Mouse (Mus musculus) urinary bladder, postnatal 36 days (tissue): ENCODE measurements at regions not wholly inside any gene's neighbourhood (a gene's known extent, or its start where the extent isn't known, plus 50 kb on each side); places are given as distances from the start of the nearest gene placed in this dataset.

Source experiments
- DNase-seq, 2 experiments: peaks; one replicate each; pipeline ENCODE4 v3.0.0; 2022; ENCODE audit warnings: low spot score in 2 of 2, mixed read lengths in 1 of 2

- DNase-seq, result no peak
These were observed 377.7 kb downstream of the Sox2 start for GRCm38 (mm10) chr3:35027898-35028297.

GRCm38 (mm10) chr3:35029924-35030323 is 379.7 kb downstream of the Sox2 start:
- DNase-seq, result no peak

GRCm38 (mm10) chr3:35033587-35033986 is 383.4 kb downstream of the Sox2 start:
- DNase-seq, result no peak

- DNase-seq, result no peak
These were observed 385.0 kb downstream of the Sox2 start for GRCm38 (mm10) chr3:35035234-35035633.

- DNase-seq, result no peak
These were observed 393.5 kb downstream of the Sox2 start for GRCm38 (mm10) chr3:35043705-35044104.

GRCm38 (mm10) chr3:35059438-35059837 is 409.2 kb downstream of the Sox2 start:
- no peak for DNase-seq

- no peak for DNase-seq
These were observed 409.8 kb downstream of the Sox2 start for GRCm38 (mm10) chr3:35060042-35060441.

- peak; percentile 28 to 62 for DNase-seq
These were observed 416.6 kb downstream of the Sox2 start for GRCm38 (mm10) chr3:35066824-35067223.

GRCm38 (mm10) chr3:35068586-35068985 is 418.4 kb downstream of the Sox2 start:
- peak in 1 of 2 experiments; percentile 22 for DNase-seq

- DNase-seq, result no peak
These were observed 420.8 kb downstream of the Sox2 start for GRCm38 (mm10) chr3:35071046-35071445.

GRCm38 (mm10) chr3:35079887-35080286 is 429.7 kb downstream of the Sox2 start:
- DNase-seq, result no peak

GRCm38 (mm10) chr3:35084091-35084867 is 434.1 kb downstream of the Sox2 start:
- no peak for DNase-seq

GRCm38 (mm10) chr3:35088241-35089080 is 438.3 kb downstream of the Sox2 start:
- DNase-seq, result no peak

GRCm38 (mm10) chr3:35090496-35091133 is 440.4 kb downstream of the Sox2 start:
- no peak for DNase-seq

- no peak for DNase-seq
These were observed 442.8 kb downstream of the Sox2 start for GRCm38 (mm10) chr3:35093001-35093400.

GRCm38 (mm10) chr3:35095221-35095620 is 445.0 kb downstream of the Sox2 start:
- no peak for DNase-seq

- no peak for DNase-seq
These were observed 446.2 kb downstream of the Sox2 start for GRCm38 (mm10) chr3:35096381-35096780.

- DNase-seq, result no peak
These were observed 447.6 kb downstream of the Sox2 start for GRCm38 (mm10) chr3:35097766-35098165.

- DNase-seq, result no peak
These were observed 449.0 kb downstream of the Sox2 start for GRCm38 (mm10) chr3:35099226-35099625.

- no peak for DNase-seq
These were observed 449.7 kb downstream of the Sox2 start for GRCm38 (mm10) chr3:35099876-35100420.

- no peak for DNase-seq
These were observed 451.1 kb downstream of the Sox2 start for GRCm38 (mm10) chr3:35101286-35101685.

- no peak for DNase-seq
These were observed 451.7 kb downstream of the Sox2 start for GRCm38 (mm10) chr3:35101951-35102350.
